In genomic region chr17:29460119-29460505, GRCm38 (mm10) we compare ENCODE assay signal across 8 mouse cellular contexts. TPM values are rescaled to one million over a fixed set of nuclear protein-coding genes. Genes with fewer than 3 reads are reported as not detected.
DNase-seq lines count a peak whose midpoint lies in the region; ATAC-seq and TF ChIP-seq lines count a peak whose summit lies in the region.

No protein-coding gene starts in this region.

- H3K4me3 ChIP-seq in gastrocnemius, adult 2 months: peak overlapping the region; percentile 58
- H3K4me3 ChIP-seq in E14TG2a.4 (replicated peaks; ENCODE audit: low read length): peak overlapping the region; percentile 66
- peak overlapping the region; percentile 31; the same call in 1 of the 2 replicates for H3K4me3 ChIP-seq in heart, embryonic 16.5 days (ENCODE audit: low read length)

- peak; percentile 45 for DNase-seq in gastrocnemius, adult 2 months
- no peak for DNase-seq in gastrocnemius, postnatal 25 days
- DNase-seq in lung, postnatal 10 days: peak; percentile 59
- no peak for DNase-seq in testis, postnatal 14 days (ENCODE audit: low spot score)
- DNase-seq in layer of hippocampus, postnatal 10 days (ENCODE audit: low spot score in 2 of 2): no peak
- DNase-seq in thymus, postnatal 4 days: no peak

- no peaks in the 10 kb centered on the region for H3K27me3 ChIP-seq in E14TG2a.4 (ENCODE audit: insufficient read depth, low read length)
- no peaks in the 10 kb centered on the region for H3K27me3 ChIP-seq in heart, embryonic 16.5 days (ENCODE audit: control insufficient read depth, insufficient read depth, low read length)

- no peaks in the 10 kb centered on the region for H3K9me3 ChIP-seq in E14TG2a.4 (ENCODE audit: low read length)
- H3K9me3 ChIP-seq in heart, embryonic 16.5 days (replicated peaks; ENCODE audit: control insufficient read depth, low read length): no peaks in the 10 kb centered on the region

- H3K4me2 ChIP-seq in heart, embryonic 16.5 days (ENCODE audit: low read depth, low read length): peak overlapping the region; percentile 63

- peaks cover 8% of the 10 kb centered on the region for H3K36me3 ChIP-seq in E14TG2a.4 (ENCODE audit: insufficient read depth, low read length)
- H3K36me3 ChIP-seq in heart, embryonic 16.5 days (ENCODE audit: control insufficient read depth, insufficient read depth): no peaks in the 10 kb centered on the region

- 21% methylated on average over 5 of the region's 5 CpGs for WGBS in heart, embryonic 16.5 days

- H3K27ac ChIP-seq in gastrocnemius, adult 2 months: peak overlapping the region; percentile 93
- peak overlapping the region; percentile 98 for H3K27ac ChIP-seq in heart, embryonic 16.5 days (ENCODE audit: low read length)

- TF ChIP-seq CTCF in gastrocnemius, adult 2 months (IDR thresholded peaks at IDR 0.05): no peak
- TF ChIP-seq CTCF in E14TG2a.4 (conservative IDR thresholded peaks at IDR 0.05; ENCODE audit: low read length): no peak

- intact Hi-C loops in gastrocnemius, adult 2 months (cut with DNase I): no loop called here

- H3K9ac ChIP-seq in heart, embryonic 16.5 days (ENCODE audit: low read length): peak overlapping the region; percentile 71

- no peak for ATAC-seq in heart, embryonic 16.5 days (replicated peaks; ENCODE audit: extremely low read depth, insufficient read depth, low FRiP score)

- H3K4me1 ChIP-seq in E14TG2a.4 (replicated peaks; ENCODE audit: low read depth, low read length): peaks cover 91% of the 10 kb centered on the region
- peaks cover 63% of the 10 kb centered on the region for H3K4me1 ChIP-seq in heart, embryonic 16.5 days (ENCODE audit: control insufficient read depth, insufficient read depth, low read length)

RNA-seq across cellular contexts. Expression of gene Pim1, which starts 30.4 kb away (rescaled TPM):
- 10 to 100 TPM; 13.8 to 35.2 TPM for total RNA-seq in gastrocnemius, adult 2 months (2021)
- 10 to 100 TPM; 11.1 to 17.5 TPM for total RNA-seq in gastrocnemius, postnatal 25 days (2021)
- 14.4 and 15.7 TPM in 2 replicates for polyA plus RNA-seq in heart, embryonic 16.5 days (2015; fragmentation: Nextera tagmentation; extraction: Ambion mirVana)
- 1 to 10 TPM; 3.5 to 4.0 TPM for total RNA-seq in layer of hippocampus, postnatal 10 days (2021)

Comparison
In these comparisons a context has a peak if more than half of its experiments do, and no peak if none do; other contexts are left out.
1. DNase-seq: peak in gastrocnemius, adult 2 months (single experiment) and lung, postnatal 10 days (single experiment); none in gastrocnemius, postnatal 25 days (single experiment), testis, postnatal 14 days (single experiment), layer of hippocampus, postnatal 10 days (0 of 2) and thymus, postnatal 4 days (single experiment).
2. Peak in every context shown above with its lines, with median percentiles within 50 percentile points of each other: H3K4me3 ChIP-seq.